Comparison of ENCODE assay signal across 9 mouse cellular contexts in the genomic region with DNA sequence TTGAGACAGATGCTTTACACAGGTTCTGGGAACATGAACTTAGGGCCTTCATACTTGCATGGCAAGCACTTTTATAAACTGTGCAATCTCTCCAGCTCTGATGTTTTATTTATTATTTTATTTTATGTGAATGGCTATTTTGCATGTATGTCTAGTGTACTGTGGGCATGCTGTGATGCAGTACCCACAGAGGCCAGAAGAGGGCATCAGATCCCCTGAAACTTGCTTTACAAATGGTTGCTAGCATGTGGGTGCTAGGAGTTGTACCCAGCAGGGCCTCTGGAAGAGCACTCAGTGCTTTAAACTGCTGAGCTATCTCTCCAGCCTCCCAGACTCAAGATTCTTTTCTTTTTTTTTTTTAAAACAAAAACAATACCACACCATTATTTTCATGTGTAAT. TPM values are rescaled to one million over a fixed set of nuclear protein-coding genes. Genes with fewer than 3 reads are reported as not detected.
A peak's percentile ranks its signal among the peaks of the same experiment; 100 is the strongest.
DNase-seq lines count a peak whose midpoint lies in the region; ATAC-seq and TF ChIP-seq lines count a peak whose summit lies in the region.
"Had no signal": no experiment of that assay in that cellular context is flagged by ENCODE, and none has a peak within 500 bp of the region (broad histone marks: within the 10 kb centered on the region; RNA-seq: fewer than 3 reads in every experiment).

No protein-coding gene starts in this region.

- no peak overlapping the region for H3K4me2 ChIP-seq in liver, embryonic 11.5 days
- H3K4me2 ChIP-seq in midbrain, embryonic 11.5 days: no peak overlapping the region

- no peaks in the 10 kb centered on the region for H3K36me3 ChIP-seq in liver, embryonic 11.5 days (ENCODE audit: control insufficient read depth, insufficient read depth, low read length)
- H3K36me3 ChIP-seq in midbrain, embryonic 11.5 days (ENCODE audit: control insufficient read depth, insufficient read depth, low read length): no peaks in the 10 kb centered on the region

- no peak overlapping the region for H3K4me3 ChIP-seq in liver, embryonic 11.5 days (ENCODE audit: low read depth, low read length)
- no peak overlapping the region for H3K4me3 ChIP-seq in cortical plate, adult 2 months (ENCODE audit: insufficient read depth, low read length)
- no peak overlapping the region for H3K4me3 ChIP-seq in midbrain, embryonic 11.5 days (ENCODE audit: low read depth, low read length)

- ATAC-seq in liver, embryonic 11.5 days (replicated peaks; ENCODE audit: low FRiP score): no peak
- no peak for ATAC-seq in midbrain, embryonic 11.5 days (ENCODE audit: low FRiP score)

- TF ChIP-seq CTCF in cortical plate, adult 2 months (IDR thresholded peaks at IDR 0.05; ENCODE audit: extremely low read depth, insufficient read depth, low read length): peak; percentile 29

- 0 out of 2 replicates have a peak, but pooled peaks cover 5% of the 10 kb centered on the region for H3K4me1 ChIP-seq in liver, embryonic 11.5 days (replicated peaks; ENCODE audit: control insufficient read depth, insufficient read depth, low read length)
- H3K4me1 ChIP-seq in cortical plate, adult 2 months (ENCODE audit: control insufficient read depth, insufficient read depth, low read length): no peaks in the 10 kb centered on the region
- H3K4me1 ChIP-seq in midbrain, embryonic 11.5 days (ENCODE audit: control insufficient read depth, insufficient read depth, low read length): no peaks in the 10 kb centered on the region

- no peak for TF ChIP-seq POLR2A in cortical plate, adult 2 months (IDR thresholded peaks at IDR 0.05; ENCODE audit: extremely low read depth, insufficient read depth, low read length)

- H3K9ac ChIP-seq in liver, embryonic 11.5 days (ENCODE audit: low read depth, low read length): no peak overlapping the region
- no peak overlapping the region for H3K9ac ChIP-seq in midbrain, embryonic 11.5 days (ENCODE audit: low read length)

- no peaks in the 10 kb centered on the region for H3K9me3 ChIP-seq in liver, embryonic 11.5 days (ENCODE audit: control insufficient read depth, low read length)
- no peaks in the 10 kb centered on the region for H3K9me3 ChIP-seq in midbrain, embryonic 11.5 days (ENCODE audit: control insufficient read depth, low read length)

- DNase-seq in liver (peak; percentile 63), ES-CJ7 (ENCODE audit: low read depth, low spot score) (peak; percentile 44)
- no peak for DNase-seq in liver, embryonic 11.5 days (ENCODE audit: low spot score)
- DNase-seq in adrenal gland, adult (ENCODE audit: inconsistent age in 2 of 2, low spot score in 1 of 2): peak; percentile 25 to 76
- DNase-seq in kidney, postnatal 4 days: peak; percentile 56 to 59
- peak; percentile 43 for DNase-seq in retina, embryonic 14.5 days (ENCODE audit: low spot score)
- no peak for DNase-seq in midbrain, embryonic 11.5 days (ENCODE audit: low spot score, missing footprints)

- H3K27me3 ChIP-seq in liver, embryonic 11.5 days (replicated peaks; ENCODE audit: control insufficient read depth, insufficient read depth, low read length): no peaks in the 10 kb centered on the region
- no peaks in the 10 kb centered on the region for H3K27me3 ChIP-seq in midbrain, embryonic 11.5 days (ENCODE audit: control insufficient read depth, insufficient read depth, low read length)

- H3K27ac ChIP-seq in liver, embryonic 11.5 days (ENCODE audit: low read depth, low read length): no peak overlapping the region
- H3K27ac ChIP-seq in cortical plate, adult 2 months (ENCODE audit: insufficient read depth, low read length): no peak overlapping the region
- H3K27ac ChIP-seq in midbrain, embryonic 11.5 days (ENCODE audit: low read depth, low read length): no peak overlapping the region
- H3K27ac ChIP-seq: macrophage had no signal

RNA-seq across cellular contexts. Expression of a gene that starts 38.8 kb away (rescaled TPM):
- 60.8 and 68.3 TPM in 2 replicates for polyA plus RNA-seq in liver, embryonic 11.5 days (2014; fragmentation: Nextera tagmentation; extraction: Ambion mirVana)
- polyA plus RNA-seq in cortical plate, adult 2 months (2012; rRNA removed): 23.2 and 25.2 TPM in 2 replicates
- 58.8 and 59.7 TPM in 2 replicates for polyA plus RNA-seq in midbrain, embryonic 11.5 days (2014; fragmentation: Nextera tagmentation; extraction: Ambion mirVana)

Comparison
In these comparisons a context has a peak if more than half of its experiments do, and no peak if none do; other contexts are left out.
1. DNase-seq: peak in liver (single experiment), ES-CJ7 (single experiment), adrenal gland, adult (2 of 2), kidney, postnatal 4 days (2 of 2) and retina, embryonic 14.5 days (single experiment); none in liver, embryonic 11.5 days (single experiment) and midbrain, embryonic 11.5 days (single experiment).